Mouse (Mus musculus): ENCODE measurements around the gene Dnmbp. TPM values are rescaled to one million over a fixed set of nuclear protein-coding genes. Genes with fewer than 3 reads are reported as not detected.

The Dnmbp gene
- polyA plus RNA-seq, 1 experiment from 2014 or later, result 7.2 TPM

- H3K4me2 ChIP-seq (ENCODE audit: low read length), result no peak overlapping the region; the same call in 1 of the 2 replicates
Measured at GRCm38 (mm10) chr19:43920453-43921300, 19.3 kb downstream of the Dnmbp start.

GRCm38 (mm10) chr19:43919841-43920240 is 20.1 kb downstream of the Dnmbp start:
- no peak overlapping the region for H3K4me2 ChIP-seq (ENCODE audit: low read length)
- H3K4me3 ChIP-seq (ENCODE audit: low read depth, low read length), result no peak overlapping the region
- DNase-seq (ENCODE audit: low spot score) (no peak), ATAC-seq (no peak)
- no peak overlapping the region for H3K27ac ChIP-seq (ENCODE audit: low read depth, low read length)
- no peaks in the 10 kb centered on the region for H3K27me3 ChIP-seq (replicated peaks; ENCODE audit: control insufficient read depth, insufficient read depth, low read length)
- H3K36me3 ChIP-seq (ENCODE audit: control insufficient read depth, insufficient read depth, low read length), result no peaks in the 10 kb centered on the region
- WGBS, result 89% methylated on average over 4 of the region's 4 CpGs
- no peak overlapping the region for H3K9ac ChIP-seq (ENCODE audit: low read length)
- H3K4me1 ChIP-seq (ENCODE audit: control insufficient read depth, insufficient read depth, low read length), result no peaks in the 10 kb centered on the region
- H3K9me3 ChIP-seq (replicated peaks; ENCODE audit: control insufficient read depth, low read length), result no peaks in the 10 kb centered on the region

More at GRCm38 (mm10) chr19:43920453-43921300, 19.3 kb downstream of the Dnmbp start:
- no peaks in the 10 kb centered on the region for H3K27me3 ChIP-seq (replicated peaks; ENCODE audit: control insufficient read depth, insufficient read depth, low read length)
- H3K27ac ChIP-seq (ENCODE audit: low read depth, low read length), result no peak overlapping the region
- no peaks in the 10 kb centered on the region for H3K9me3 ChIP-seq (replicated peaks; ENCODE audit: control insufficient read depth, low read length)
- WGBS, result 21% methylated on average over 32 of the region's 32 CpGs
- ATAC-seq (no peak), DNase-seq (ENCODE audit: low spot score) (no peak)
- H3K4me1 ChIP-seq (ENCODE audit: control insufficient read depth, insufficient read depth, low read length), result no peaks in the 10 kb centered on the region
- H3K36me3 ChIP-seq (ENCODE audit: control insufficient read depth, insufficient read depth, low read length), result no peaks in the 10 kb centered on the region
- no peak overlapping the region for H3K4me3 ChIP-seq (ENCODE audit: low read depth, low read length)
- no peak overlapping the region for H3K9ac ChIP-seq (ENCODE audit: low read length)

GRCm38 (mm10) chr19:43918834-43919233 is 21.2 kb downstream of the Dnmbp start:
- H3K9me3 ChIP-seq (replicated peaks; ENCODE audit: control insufficient read depth, low read length), result no peaks in the 10 kb centered on the region
- ATAC-seq, result no peak

GRCm38 (mm10) chr19:43917763-43918162 is 22.2 kb downstream of the Dnmbp start:
- no peak overlapping the region for H3K4me2 ChIP-seq (ENCODE audit: low read length)
- DNase-seq (ENCODE audit: low spot score) (no peak), ATAC-seq (no peak)
- H3K9me3 ChIP-seq (replicated peaks; ENCODE audit: control insufficient read depth, low read length), result no peaks in the 10 kb centered on the region
- no peak overlapping the region for H3K9ac ChIP-seq (ENCODE audit: low read length)
- WGBS, result 89% methylated on average over 6 of the region's 6 CpGs
- no peak overlapping the region for H3K4me3 ChIP-seq (ENCODE audit: low read depth, low read length)
- H3K4me1 ChIP-seq (ENCODE audit: control insufficient read depth, insufficient read depth, low read length), result no peaks in the 10 kb centered on the region
- H3K27ac ChIP-seq (ENCODE audit: low read depth, low read length), result no peak overlapping the region
- no peaks in the 10 kb centered on the region for H3K27me3 ChIP-seq (replicated peaks; ENCODE audit: control insufficient read depth, insufficient read depth, low read length)
- no peaks in the 10 kb centered on the region for H3K36me3 ChIP-seq (ENCODE audit: control insufficient read depth, insufficient read depth, low read length)

More at GRCm38 (mm10) chr19:43918834-43919233, 21.2 kb downstream of the Dnmbp start:
- WGBS, result 79% methylated on average over 3 of the region's 3 CpGs
- Histone ChIP-seq H3K36me3 (ENCODE audit: control insufficient read depth, insufficient read depth, low read length) (no peaks in the 10 kb centered on the region), H3K9ac (ENCODE audit: low read length) (no peak overlapping the region), H3K4me2 (ENCODE audit: low read length) (no peak overlapping the region), H3K27me3 (replicated peaks; ENCODE audit: control insufficient read depth, insufficient read depth, low read length) (no peaks in the 10 kb centered on the region), H3K27ac (ENCODE audit: low read depth, low read length) (no peak overlapping the region), H3K4me3 (ENCODE audit: low read depth, low read length) (no peak overlapping the region), H3K4me1 (ENCODE audit: control insufficient read depth, insufficient read depth, low read length) (no peaks in the 10 kb centered on the region)
- no peak for DNase-seq (ENCODE audit: low spot score)

- Histone ChIP-seq H3K9me3 (replicated peaks; ENCODE audit: control insufficient read depth, low read length) (no peaks in the 10 kb centered on the region), H3K27me3 (replicated peaks; ENCODE audit: control insufficient read depth, insufficient read depth, low read length) (no peaks in the 10 kb centered on the region), H3K4me2 (ENCODE audit: low read length) (no peak overlapping the region), H3K9ac (ENCODE audit: low read length) (no peak overlapping the region), H3K36me3 (ENCODE audit: control insufficient read depth, insufficient read depth, low read length) (no peaks in the 10 kb centered on the region), H3K4me3 (ENCODE audit: low read depth, low read length) (no peak overlapping the region), H3K4me1 (ENCODE audit: control insufficient read depth, insufficient read depth, low read length) (no peaks in the 10 kb centered on the region), H3K27ac (ENCODE audit: low read depth, low read length) (no peak overlapping the region)
- DNase-seq (ENCODE audit: low spot score) (no peak), ATAC-seq (no peak)
- WGBS, result 71% methylated on average over 2 of the region's 2 CpGs
Measured at GRCm38 (mm10) chr19:43917406-43917691, 22.6 kb downstream of the Dnmbp start.

- no peak overlapping the region for H3K4me2 ChIP-seq (ENCODE audit: low read length)
- H3K9me3 ChIP-seq (replicated peaks; ENCODE audit: control insufficient read depth, low read length), result no peaks in the 10 kb centered on the region
- no peak overlapping the region for H3K9ac ChIP-seq (ENCODE audit: low read length)
- no peaks in the 10 kb centered on the region for H3K36me3 ChIP-seq (ENCODE audit: control insufficient read depth, insufficient read depth, low read length)
- H3K4me1 ChIP-seq (ENCODE audit: control insufficient read depth, insufficient read depth, low read length), result no peaks in the 10 kb centered on the region
- ATAC-seq, result no peak
- no peak for DNase-seq (ENCODE audit: low spot score)
- H3K4me3 ChIP-seq (ENCODE audit: low read depth, low read length), result no peak overlapping the region
- WGBS, result 72% methylated on average over 21 of the region's 21 CpGs
- no peaks in the 10 kb centered on the region for H3K27me3 ChIP-seq (replicated peaks; ENCODE audit: control insufficient read depth, insufficient read depth, low read length)
- no peak overlapping the region for H3K27ac ChIP-seq (ENCODE audit: low read depth, low read length)
Measured at GRCm38 (mm10) chr19:43916586-43917405, 23.2 kb downstream of the Dnmbp start.

- 87% methylated on average over 9 of the region's 9 CpGs for WGBS
Measured at GRCm38 (mm10) chr19:43915431-43915830, 24.6 kb downstream of the Dnmbp start.

GRCm38 (mm10) chr19:43914986-43915385 is 25.0 kb downstream of the Dnmbp start:
- H3K4me1 ChIP-seq (ENCODE audit: control insufficient read depth, insufficient read depth, low read length), result no peaks in the 10 kb centered on the region
- DNase-seq (ENCODE audit: low spot score) (no peak), ATAC-seq (no peak)
- H3K27me3 ChIP-seq (replicated peaks; ENCODE audit: control insufficient read depth, insufficient read depth, low read length), result no peaks in the 10 kb centered on the region
- no peak overlapping the region for H3K27ac ChIP-seq (ENCODE audit: low read depth, low read length)
- H3K4me3 ChIP-seq (ENCODE audit: low read depth, low read length), result no peak overlapping the region
- 93% methylated on average over 9 of the region's 9 CpGs for WGBS
- no peak overlapping the region for H3K9ac ChIP-seq (ENCODE audit: low read length)
- H3K36me3 ChIP-seq (ENCODE audit: control insufficient read depth, insufficient read depth, low read length), result no peaks in the 10 kb centered on the region
- H3K4me2 ChIP-seq (ENCODE audit: low read length), result no peak overlapping the region
- H3K9me3 ChIP-seq (replicated peaks; ENCODE audit: control insufficient read depth, low read length), result no peaks in the 10 kb centered on the region

More at GRCm38 (mm10) chr19:43915431-43915830, 24.6 kb downstream of the Dnmbp start:
- H3K4me2 ChIP-seq (ENCODE audit: low read length), result no peak overlapping the region
- H3K9me3 ChIP-seq (replicated peaks; ENCODE audit: control insufficient read depth, low read length), result no peaks in the 10 kb centered on the region
- H3K4me1 ChIP-seq (ENCODE audit: control insufficient read depth, insufficient read depth, low read length), result no peaks in the 10 kb centered on the region
- no peak overlapping the region for H3K27ac ChIP-seq (ENCODE audit: low read depth, low read length)
- no peaks in the 10 kb centered on the region for H3K36me3 ChIP-seq (ENCODE audit: control insufficient read depth, insufficient read depth, low read length)
- H3K4me3 ChIP-seq (ENCODE audit: low read depth, low read length), result no peak overlapping the region
- no peaks in the 10 kb centered on the region for H3K27me3 ChIP-seq (replicated peaks; ENCODE audit: control insufficient read depth, insufficient read depth, low read length)
- no peak for DNase-seq (ENCODE audit: low spot score)
- ATAC-seq, result no peak
- H3K9ac ChIP-seq (ENCODE audit: low read length), result no peak overlapping the region
